Mouse (Mus musculus): ENCODE data around the gene Gm27021.

The Gm27021 gene

DNA sequence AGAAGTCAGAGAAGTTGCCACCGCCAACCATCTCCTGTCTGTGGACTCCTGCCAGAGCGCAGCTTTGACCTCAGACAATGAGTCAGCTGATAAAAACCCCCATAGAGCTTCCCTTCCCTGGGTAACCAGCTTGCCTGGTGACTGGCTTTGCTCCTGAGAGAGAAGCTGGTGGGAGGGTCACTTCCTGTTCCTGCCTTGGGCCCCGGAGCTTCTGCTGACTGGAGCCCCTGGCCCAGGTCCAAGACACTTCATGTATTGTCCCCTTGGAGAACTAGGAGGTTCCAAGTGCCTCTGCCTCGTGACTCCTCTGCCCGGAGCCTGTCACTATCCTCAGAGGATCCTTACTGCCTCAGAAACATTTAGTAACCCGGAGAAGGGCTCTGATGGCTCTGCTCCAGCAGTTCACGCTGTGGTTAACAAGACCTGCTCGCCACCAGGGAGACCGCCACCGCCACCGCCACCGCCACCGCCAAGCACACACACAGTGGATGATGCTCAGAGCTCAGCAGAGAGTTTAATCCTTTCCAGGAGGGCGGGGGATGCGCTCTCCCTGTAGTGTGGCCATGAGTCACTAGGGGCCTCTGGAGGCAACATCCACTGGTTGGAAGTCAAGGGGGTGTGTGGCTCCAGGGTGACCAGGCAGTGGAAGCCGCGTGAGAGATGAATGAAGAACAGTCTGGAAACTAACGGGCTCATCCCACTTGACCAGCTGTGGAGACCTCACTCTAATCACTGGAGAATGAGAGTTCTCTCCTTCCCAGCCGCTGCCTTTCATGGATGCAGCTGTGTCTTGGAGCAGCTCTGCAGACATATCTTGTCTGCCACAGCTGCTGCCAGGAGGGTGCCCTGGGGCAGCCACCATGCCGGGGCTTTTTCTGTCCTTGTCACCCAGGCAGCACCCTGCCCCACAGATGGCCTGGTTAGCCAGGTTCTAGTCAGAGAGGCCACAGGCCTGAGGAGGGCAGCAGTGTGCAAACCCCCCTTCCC is 103.7 kb downstream of the Gm27021 start:
- DNase-seq: peak; percentile 95 to 96

GRCm38 (mm10) chr8:120563348-120563724 is 104.5 kb downstream of the Gm27021 start:
- no peak for DNase-seq

DNA sequence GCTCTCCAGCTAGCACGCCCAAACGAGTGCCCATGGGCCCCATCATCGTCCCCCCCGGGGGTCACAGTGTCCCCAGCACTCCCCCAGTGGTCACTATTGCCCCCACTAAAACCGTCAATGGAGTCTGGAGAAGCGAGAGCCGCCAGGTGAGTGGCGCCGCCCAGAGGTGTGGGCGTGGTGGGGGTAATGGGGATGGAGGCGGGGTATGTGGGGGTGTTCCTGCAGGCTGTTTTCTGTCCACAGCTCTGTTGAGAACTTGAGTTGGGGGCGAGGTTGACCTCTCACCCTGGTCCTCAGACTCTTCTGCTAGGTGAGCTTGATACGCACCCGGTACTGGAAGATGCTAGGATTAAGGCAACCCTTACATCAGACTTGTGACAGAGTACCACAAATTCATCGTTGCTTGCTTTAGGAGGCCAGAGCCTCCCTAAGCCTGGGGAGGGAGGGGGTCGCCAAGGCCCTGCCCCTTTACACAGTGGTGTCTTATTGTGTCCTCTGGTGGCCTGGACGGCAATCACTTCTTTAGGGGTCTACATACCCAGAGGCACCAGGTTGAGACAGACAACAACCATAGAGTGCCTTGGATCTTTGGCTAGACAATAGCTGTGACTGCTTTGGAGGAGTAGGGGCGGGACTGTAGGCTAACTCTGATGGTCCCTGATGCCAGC is 105.1 kb downstream of the Gm27021 start:
- DNase-seq: no peak

GRCm38 (mm10) chr8:120561539-120562435 is 106.1 kb downstream of the Gm27021 start:
- DNase-seq: peak in 1 of 2 experiments; percentile 47

DNA sequence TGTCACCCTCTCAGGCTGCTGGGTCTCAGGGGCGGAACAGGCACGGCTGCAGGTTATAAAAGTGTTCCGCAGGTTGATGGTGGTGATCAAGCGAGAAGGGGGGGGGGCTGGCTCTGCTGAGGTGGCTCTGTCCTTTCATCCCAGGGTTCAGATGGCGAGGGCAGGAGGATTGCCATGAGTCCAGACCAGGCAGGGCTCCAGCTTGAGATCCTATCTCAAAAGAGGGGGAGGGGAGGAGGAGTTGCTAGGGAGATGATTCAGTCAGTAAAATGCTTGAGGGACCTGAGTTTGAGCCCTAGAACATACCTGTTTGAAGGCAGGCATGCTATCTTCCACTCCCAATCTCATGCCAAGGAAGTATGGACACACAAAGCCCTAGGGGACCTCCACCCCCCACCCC is 107.3 kb downstream of the Gm27021 start:
- no peak for DNase-seq

GRCm38 (mm10) chr8:120559654-120560053 is 108.2 kb downstream of the Gm27021 start:
- DNase-seq: no peak

Data from kidney, postnatal 25 days (tissue).